Mouse (Mus musculus) brain, embryonic 18.5 days (tissue): ENCODE data around the gene Ccdc17.
A peak's percentile ranks its signal among the peaks of the same experiment; 100 is the strongest.

Source experiments
- DNase-seq: peaks from one replicate; pipeline ENCODE4 v3.0.0-alpha.2; 2012; ENCODE audit warnings: low read depth, low spot score

The Ccdc17 gene

DNA sequence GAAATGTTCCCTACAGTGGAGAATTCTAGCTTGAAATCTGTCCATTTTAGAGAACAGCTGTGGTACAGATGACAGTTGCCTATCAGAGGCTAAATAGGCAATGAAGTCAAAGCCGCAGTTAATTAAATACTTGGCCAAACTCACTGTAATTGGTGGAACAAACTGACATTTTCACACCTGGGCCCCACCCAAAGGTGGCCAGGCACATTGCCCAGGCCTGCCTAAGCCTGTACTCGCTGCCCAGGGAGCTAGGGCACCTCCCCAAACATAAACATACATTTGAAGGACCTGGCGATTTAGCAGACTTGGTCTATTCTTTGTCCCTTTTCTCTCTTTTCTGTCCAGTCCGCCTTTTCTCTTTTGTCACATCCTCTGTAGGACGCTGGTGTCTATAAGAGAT, at the start of gene Ccdc17:
Gene Ccdc17, plus strand, starts transcription at position 276 of the 400 bp plus-strand sequence.
- DNase-seq, result no peak

DNA sequence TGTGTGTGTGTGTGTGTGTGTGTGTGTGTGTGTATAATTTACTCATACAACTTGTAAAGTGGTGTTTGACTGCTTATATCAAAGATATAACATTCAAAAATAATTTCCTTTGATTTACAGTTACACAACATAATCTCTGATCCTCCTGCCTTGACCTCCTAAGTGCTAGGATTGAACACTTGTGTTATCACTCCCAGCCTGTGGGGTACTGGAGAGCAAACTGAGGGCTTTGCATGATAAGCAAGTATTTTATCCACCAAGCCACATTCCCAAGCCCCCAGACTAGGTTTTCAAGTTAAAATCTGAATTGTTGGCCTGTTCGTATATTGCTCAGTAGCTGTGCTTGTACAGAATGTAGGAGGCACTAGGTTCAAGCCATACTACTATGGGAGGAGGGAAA, 46.0 kb upstream of the Ccdc17 start:
- DNase-seq, result no peak

DNA sequence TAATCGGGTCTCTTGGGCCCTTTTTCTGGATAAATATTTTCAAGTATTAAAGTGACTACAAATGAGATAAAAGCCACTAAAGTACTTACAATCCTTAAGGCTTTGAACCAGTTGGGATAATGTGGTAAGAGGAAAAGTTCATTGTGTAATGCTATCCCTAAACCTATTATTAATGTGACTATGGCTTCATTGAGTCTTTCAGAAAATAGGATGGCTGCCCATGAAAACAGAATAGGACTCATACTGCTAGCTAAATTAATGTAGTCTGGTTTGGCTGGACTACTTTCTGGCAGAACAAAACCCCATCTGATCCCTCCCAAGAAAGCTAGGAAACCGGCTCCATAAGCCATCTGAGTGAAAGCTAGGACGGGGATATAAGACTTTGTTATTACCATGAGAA, 43.4 kb upstream of the Ccdc17 start:
- DNase-seq, result no peak

DNA sequence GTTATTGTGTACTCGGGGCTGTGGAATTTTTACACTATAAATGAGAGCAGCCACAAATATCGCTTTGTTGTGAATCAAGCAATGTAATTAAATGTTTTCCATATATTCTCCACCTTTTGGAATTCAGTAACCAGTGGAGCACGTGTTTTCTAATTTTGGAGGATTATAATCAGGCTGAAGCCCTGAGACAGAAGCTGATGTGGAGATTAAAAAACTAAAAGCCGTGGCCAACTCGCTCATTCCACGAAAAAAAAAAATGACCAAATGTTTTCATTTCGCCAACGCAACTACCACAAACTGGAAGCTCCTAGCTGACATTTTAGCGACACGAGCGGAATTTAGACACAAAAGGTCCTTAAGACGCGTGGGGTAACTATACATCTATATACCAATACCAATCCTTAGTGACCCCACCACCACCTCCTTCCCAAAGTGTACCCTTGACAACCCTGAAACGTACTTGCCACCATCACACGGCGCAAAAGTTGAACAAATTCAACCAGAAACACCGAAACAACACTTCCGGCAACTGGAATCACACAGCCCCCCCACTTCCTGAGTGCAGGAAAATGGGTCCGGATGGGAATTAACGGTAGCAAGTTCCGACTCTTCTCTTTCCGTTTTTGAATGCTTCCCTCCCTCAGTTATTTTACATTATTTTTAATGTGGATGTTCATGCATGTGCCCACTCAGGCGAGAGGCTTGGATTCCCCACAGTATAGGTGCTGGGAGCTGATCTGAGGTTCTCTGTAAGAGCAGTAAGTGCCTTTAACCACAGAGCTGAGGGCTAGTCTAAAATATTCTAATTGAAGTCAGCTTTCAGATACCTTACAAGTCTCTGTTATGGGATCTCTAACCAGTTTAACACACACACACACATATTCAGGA, 40.8 kb upstream of the Ccdc17 start, which contains the start of gene Tmem69:
Gene Tmem69, minus strand, starts transcription at position 524 of the 888 bp plus-strand sequence.
- DNase-seq, result peak; percentile 72

DNA sequence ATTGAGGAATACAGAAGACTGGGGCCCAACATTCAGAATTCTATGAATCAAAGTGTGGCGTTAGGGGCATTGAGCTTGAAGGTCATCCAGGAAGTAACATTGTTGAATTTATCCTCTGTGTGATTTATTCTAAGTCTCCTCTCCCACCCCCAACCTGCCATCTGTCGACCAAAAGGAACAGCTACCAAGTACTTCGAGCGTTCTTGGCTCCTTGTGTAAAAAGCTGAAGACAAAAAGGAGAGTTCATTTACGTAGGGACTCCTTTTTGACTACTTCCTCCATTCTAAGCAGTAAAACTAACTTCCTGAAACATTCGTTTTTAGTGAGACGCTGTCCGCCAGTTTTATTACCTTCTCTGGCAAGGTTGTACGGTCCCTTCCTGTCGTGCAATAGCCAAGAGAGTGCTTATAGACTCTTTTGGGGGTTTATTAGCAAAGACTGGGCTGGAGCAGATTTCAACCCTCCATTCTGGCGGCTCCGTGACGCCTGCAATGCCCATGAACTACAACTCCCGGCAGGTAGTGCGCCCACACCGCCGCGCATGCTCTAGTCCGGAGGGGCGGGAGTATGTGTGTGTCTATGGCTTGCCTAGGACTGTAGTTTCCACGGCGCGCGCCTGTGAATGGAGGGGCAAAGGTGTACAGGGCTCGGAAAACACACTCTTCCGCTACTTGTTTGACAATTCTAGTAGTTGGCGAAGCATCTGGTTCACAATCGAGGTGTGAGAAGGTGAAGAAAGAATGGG, 39.7 kb upstream of the Ccdc17 start:
- DNase-seq, result peak; percentile 91

DNA sequence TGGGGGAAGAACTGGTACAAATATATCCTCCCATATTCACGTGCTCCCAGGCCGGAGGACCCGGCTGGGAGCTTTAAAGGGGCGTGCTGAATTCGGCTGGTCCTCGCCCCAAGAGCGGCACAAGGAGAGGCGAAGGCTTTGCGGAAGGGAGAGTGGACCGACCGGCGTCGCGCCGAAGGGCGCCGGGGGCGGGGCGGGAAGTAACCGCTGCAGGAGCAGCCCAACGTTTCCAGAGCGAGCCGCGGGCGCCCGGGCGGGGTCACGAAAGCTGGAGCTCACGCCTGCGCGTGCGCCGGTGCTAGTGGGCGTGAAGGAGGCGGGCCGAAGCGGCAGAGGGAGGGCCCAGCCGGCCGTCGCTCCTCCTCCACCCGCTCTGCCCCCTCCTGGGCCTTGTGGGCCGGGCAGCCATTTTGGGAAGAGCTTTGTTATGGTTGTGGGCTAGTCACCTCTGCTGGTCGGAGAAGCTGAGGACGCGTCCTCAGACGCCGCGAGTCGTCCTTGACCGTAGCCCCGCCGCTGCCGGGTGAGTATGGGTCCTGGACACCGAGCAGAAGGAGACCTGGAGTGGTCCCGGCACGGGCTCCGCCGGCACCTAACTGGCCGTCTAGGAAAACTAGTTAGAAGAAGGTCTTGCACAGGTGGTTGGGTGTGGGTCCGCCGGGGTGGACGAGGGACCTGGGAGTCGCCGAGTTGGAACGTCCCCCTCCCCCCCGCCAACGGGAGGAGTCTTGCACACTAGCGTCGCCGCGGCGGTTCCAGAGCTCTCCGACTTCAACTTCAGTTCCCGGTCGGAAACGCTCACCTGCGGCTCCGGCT, 38.9 kb upstream of the Ccdc17 start, which contains the start of gene Gpbp1l1:
Gene Gpbp1l1, plus strand, starts transcription at position 353 of the 816 bp plus-strand sequence.
- peak; percentile 91 for DNase-seq

DNA sequence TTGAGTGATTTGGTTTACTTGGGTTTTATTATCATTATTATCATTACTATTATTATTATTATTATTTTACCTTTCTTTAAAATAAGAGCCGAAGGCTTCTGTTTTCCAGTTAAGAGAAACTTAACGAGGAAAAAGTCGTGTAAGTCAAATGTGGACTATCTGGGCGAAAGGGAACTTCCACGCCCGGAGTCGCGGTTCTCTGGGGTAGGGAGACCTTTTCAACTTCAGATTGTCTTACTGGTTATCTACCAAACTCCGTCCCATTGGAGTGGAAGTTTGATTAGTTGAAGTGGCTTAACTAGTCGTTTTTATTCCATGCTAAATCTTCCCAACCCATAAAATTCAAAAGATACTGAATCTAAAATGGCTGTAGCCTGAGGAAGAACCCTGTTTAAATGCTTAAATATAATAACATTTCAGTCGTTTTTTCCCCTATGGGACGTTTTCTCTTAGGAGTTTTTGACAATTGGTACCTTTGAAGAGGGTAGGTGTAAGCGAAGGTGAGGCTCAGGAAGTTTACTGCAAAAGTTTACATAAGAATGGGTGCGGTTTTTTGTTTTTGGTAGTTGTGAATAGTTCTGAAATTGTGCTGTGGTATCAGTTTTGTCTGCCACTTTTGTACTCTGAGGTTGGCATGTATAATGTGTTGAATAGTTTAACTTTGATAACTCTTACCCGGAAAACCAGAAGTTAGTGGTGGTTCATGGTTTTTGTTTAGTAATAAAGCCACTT, 38.1 kb upstream of the Ccdc17 start:
- DNase-seq, result no peak

DNA sequence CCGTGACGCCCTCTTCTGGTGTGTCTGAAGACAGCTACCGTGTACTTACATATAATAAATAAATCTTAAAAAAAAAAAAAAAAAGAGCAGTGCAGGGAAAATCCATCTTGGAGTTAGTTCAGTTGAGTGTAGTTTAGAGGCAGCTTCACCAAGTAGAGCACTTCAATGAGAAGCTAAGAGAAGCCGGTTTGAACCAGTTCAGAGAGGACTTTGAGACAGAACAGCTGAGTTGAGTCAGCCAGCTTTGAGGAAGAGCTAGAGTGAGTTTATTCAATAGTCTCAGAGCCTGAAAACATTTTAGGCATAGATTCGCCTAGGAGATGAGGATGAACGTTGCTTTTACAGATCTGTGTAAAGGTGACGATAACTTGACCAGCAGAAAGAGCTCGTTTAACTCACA, 661 bp upstream of the Ccdc17 start:
- no peak for DNase-seq

DNA sequence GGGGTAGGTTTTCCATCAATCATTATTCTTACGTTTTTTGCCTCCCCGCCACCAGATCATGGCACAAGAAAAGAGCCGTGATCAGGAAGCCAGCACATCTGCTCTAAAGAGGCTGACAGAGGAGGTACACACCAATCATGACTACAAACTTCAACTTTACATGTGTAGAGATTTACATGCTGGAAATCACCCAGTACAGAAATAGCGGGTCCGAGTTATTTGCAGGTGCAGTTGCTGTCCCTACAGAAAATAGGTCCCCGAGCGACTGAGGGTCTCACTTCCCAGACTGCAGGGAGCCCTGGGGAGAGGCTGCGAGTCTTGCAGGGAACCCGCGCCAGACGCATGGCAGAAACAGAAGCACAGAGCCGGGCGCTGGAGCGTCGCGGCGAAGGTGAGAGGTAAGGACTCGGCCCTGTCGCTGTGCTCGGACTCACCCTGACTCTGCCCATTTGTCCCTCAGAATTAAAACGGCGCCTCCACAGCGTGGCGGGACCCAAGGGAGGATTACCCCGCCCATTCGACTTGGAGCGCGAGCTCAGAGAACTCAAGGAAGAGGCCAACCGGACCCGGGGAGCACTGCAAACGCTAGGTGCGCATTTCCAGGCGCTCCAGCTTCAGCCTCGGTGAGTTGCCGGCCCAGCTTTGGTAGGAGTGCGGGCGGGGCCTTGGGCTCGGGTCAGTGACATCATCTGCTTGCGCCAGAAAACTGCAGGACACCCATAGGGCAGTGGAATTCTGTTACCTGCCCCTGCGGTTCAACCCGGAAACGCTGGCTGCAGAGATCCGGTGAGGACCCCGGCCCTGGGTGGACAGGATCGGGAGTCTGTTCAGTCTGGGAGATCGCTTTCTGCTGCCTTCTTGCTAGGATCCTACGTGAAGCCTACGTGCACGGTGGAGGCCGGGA, 776 bp downstream of the Ccdc17 start:
- peak; percentile 70 for DNase-seq

DNA sequence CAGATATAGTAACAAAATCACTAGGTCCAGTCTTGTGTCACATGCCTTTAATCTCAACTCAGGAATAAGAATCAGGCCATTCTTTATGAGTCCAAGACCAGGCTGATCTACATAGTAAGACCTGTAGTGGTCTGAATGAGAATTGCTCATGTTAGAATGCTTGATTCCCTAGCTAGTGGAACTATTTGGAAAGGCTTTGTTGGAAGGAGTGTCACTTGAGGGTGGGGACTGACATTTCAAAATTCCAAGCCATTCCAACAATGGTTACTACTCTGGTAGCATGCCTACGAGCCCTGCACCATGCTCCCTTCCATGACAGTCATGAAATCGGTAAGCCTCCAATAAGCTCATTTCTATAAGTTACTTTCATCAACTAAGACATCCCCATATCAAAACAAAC, 16.2 kb downstream of the Ccdc17 start:
- DNase-seq, result no peak

DNA sequence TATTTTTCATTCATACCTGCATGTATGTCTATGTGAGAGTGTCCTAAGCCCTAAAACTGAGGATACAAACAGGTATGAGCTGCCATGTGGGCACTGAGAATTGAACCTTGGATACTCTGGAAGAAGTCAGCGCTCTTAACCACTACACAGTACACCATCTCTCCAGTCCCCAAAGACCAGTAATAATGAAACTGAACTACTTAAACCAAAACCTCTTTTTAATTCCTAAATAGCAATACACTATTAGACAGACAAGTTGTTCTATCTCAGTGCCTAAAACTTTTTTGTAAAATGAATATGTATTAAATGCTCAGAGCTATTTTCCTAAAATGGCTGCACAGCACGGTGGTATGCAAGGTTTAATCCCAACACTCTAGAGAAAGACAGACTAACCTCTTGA, 18.8 kb downstream of the Ccdc17 start:
- DNase-seq, result no peak

DNA sequence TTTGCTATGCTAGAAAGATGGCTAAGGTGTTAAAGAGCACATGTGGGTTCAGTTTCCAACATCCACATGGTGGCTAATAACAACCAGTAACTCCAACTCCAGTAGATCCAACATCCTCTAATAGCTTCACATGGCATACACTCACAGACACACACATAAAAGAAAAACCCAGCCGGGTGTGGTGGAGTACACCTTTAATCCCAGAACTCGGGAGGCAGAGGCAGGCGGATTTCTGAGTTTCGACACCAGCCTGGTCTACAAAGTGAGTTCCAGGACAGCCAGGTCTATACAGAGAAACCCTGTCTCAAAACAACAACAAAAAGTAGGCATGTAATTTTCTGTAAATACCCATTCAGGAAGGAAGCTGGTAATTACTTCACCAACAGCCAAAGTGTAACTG, 28.4 kb downstream of the Ccdc17 start:
- DNase-seq, result no peak

DNA sequence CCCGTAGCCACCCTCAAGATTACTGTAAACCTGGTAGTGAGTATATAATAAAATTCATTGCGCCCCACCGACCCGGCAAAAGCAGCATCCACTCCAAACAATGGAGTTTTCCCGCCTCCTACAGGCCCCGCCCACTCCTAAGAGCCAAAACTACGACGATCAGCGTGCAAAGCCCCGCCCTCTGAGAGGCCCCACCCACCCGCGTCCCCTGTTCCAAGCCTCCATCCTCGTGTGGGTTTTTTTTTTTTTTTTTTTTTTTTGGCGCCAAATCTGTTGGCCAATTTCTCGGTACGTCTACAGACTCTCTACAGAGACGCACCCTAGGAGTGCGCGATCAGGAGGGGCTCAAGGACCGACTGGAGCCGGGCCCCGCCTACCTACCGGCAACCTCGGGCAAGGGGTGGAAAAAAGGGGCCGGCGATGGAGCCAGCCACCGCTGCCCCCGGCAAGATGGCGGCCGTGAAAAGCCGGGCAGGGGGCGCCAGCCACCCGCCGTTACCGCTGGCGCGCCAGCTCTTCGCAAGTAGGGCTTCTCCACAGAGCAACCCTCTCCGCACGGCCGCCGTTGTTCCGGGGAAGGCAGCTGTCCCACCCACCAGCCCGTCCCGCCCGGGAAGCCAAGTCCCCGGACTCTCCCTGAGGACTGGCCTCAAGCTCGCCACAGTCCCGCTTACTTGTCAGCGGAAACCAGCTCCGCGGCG, 30.4 kb downstream of the Ccdc17 start:
- DNase-seq, result peak; percentile 78

DNA sequence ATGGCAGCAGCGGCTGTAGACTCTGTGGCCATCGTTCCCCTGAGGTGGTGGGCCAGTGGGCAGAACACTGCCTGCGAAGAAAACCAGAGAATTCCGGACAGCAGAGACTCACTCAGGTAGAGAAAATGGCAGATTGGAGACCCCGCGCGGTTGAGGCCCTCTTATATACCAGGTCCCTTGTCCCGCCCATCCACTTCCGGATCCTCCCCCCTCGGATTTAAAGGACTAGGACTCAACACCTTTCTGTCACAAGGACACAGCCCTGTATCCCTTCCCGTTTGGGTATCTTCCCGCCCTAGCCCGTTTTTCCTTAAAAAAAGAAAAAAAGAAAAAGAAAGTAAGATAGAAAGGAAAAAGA, 30.9 kb downstream of the Ccdc17 start:
- peak; percentile 86 for DNase-seq

DNA sequence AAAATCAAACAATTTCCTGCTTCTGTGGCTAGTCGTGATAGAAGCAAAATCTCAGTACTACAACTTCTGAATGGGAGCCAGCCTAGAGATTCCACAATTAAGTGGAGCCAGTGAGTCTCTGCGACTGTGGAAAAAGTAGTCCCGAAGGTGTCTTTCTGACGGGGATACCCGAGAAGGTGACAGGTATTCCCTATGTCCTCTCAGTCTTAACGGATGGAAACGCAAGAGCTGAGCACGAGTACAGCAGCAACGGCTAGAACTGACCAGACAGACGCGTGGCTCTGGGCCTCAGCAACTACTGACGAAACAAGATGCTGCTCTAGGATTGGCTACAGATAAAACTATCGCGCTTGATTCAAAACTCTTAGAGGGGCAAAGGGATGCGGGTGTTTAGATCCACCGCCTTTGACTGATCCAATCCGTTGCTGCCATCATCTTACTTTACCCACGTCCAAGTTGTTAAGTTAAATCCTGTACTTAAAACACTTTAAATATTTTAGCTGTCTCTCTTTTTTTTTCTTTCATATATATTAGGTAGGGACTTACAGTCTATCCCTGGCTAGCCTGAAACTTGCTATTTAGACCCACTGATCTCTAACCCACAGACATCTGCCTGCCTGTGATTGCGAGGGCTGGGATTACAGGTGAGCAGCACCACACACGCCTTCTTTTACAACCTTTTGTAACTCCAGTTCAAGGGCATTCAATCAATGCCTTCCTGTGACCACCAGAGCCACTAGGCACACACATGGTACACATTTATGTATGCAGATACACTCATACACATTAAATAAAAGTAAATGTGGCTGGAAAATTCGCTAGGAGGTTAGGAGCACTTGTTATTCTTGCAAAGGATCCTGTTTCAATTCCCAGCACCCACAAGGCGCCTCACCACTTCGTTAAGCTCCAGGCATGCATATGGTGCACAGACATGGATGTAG, 31.5 kb downstream of the Ccdc17 start, which contains the start of gene Nasp:
Gene Nasp, minus strand, starts transcription at position 220 of the 941 bp plus-strand sequence.
- peak; percentile 77 for DNase-seq

DNA sequence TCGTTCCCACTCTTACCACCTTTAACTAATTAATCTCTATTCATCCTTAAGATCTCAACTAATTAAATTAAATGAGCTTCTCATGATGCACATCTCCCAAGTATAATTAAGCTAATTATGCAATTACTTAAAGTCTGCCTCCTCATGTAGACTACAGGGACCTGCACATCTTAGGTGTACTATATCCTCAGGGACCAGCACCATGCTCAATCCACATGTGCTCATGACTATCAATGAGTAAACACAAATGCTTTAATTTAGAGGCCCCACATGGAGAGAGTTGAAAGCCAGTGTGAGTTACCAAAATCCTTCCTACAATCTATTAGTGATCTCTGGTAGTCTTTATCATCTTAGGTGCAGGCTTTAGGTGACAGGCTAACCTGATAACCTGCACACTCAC, 38.7 kb downstream of the Ccdc17 start:
- DNase-seq, result no peak

DNA sequence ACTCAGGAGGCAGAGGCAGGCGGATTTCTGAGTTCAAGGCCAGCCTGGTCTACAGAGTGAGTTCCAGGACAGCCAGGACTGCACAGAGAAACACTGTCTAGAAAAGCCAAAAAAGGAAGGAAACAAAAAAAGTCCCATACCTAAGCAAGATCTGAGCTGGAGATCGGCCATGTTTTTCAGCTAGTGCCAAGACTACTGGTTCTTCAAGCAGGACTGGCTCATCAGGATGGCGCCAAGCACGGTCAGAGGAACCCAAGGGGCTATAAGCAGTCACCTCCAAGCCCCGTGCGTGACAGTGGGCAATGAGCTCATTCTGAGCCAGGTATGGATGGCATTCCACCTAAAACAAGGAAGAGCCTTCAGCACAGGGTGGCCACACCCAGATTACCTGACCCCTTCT, 42.4 kb downstream of the Ccdc17 start:
- no peak for DNase-seq

DNA sequence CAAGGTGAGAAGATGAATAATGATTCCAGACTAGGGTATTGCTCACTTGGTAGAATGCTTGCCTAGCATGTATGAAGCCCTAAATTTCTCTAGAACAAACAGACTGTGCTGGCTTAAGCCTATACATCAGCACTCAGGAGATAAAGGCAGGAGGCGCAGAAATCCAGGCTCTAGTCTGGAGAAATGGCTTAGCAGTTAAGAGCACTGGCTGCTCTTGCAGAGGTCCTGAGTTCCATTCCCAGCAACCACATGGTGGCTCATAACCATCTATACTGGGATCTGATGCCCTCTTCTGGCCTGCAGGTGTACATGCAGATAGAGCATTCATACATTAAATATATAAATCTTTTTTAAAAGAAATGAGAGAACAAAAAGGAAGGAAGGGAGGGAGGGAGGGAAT, 45.6 kb downstream of the Ccdc17 start:
- DNase-seq, result no peak
